Mouse (Mus musculus) heart, postnatal 14 days (tissue): ENCODE results near the gene Il7r. TPM values are rescaled to one million over a fixed set of nuclear protein-coding genes. Genes with fewer than 3 reads are reported as not detected.

ENCODE experiments used
- DNase-seq, 2 experiments: peaks; one replicate each; pipeline ENCODE4 v3.0.0; 2021 to 2022
- intact Hi-C: fragments of 180-260 bp; cut with DNase I; formaldehyde crosslinking; loops from one replicate; pipeline ENCODE4 v1.15.1; 2025
- total RNA-seq, 2 experiments: library from RNA; stranded (reverse); gene quantifications; 2 replicates each; pipeline ENCODE4 v1.2.3; 2021

Il7r gene
- total RNA-seq, 2 experiments from 2014 or later, result 0.45 to 1.1 TPM

- intact Hi-C loops, result no loop called here
Observed at GRCm38 (mm10) chr15:9473188-9473587, 56.8 kb downstream of the Il7r start.

GRCm38 (mm10) chr15:9472618-9473017, 57.4 kb downstream of the Il7r start:
- no peak for DNase-seq
- intact Hi-C loops, result no loop called here

More at GRCm38 (mm10) chr15:9473188-9473587, 56.8 kb downstream of the Il7r start:
- no peak for DNase-seq

GRCm38 (mm10) chr15:9472167-9472566, 57.8 kb downstream of the Il7r start:
- no peak for DNase-seq
- intact Hi-C loops, result no loop called here

- DNase-seq, result no peak
- intact Hi-C loops, result no loop called here
Observed at GRCm38 (mm10) chr15:9471053-9471685, 58.8 kb downstream of the Il7r start.

GRCm38 (mm10) chr15:9464039-9464438, 65.9 kb downstream of the Il7r start:
- intact Hi-C loops, result no loop called here
- DNase-seq, result no peak

GRCm38 (mm10) chr15:9463521-9464027, 66.4 kb downstream of the Il7r start:
- intact Hi-C loops, result no loop called here
- DNase-seq, result no peak

Other genes with a start within 250 kb of the Il7r start
- gene Ugt3a2, start 194.6 kb downstream of the Il7r start, total RNA-seq, result not detected
- gene Capsl, start 94.1 kb downstream of the Il7r start, total RNA-seq, result under 1 TPM in 1 of 2 experiments, not detected in 1; 0.48 TPM
- under 1 TPM; 0.12 to 0.38 TPM for gene Spef2, start 218.7 kb upstream of the Il7r start, total RNA-seq